Mouse (Mus musculus) myocyte (in vitro differentiated cells): ENCODE data around the gene Eef1akmt4.

ENCODE experiments used
- MAX ChIP-seq: IDR thresholded peaks from one replicate; pipeline ENCODE4 v1.6.1; 2011; ENCODE audit warnings: low read depth, mild to moderate bottlenecking, control low read depth
- POLR2A ChIP-seq: IDR thresholded peaks from one replicate; pipeline ENCODE4 v1.6.1; 2011; ENCODE audit warnings: low read depth, mild to moderate bottlenecking, control low read depth, moderate library complexity; ENCODE audit not compliant: insufficient read length
- POLR2AphosphoS2 ChIP-seq: IDR thresholded peaks from one replicate; pipeline ENCODE4 v1.6.1; 2011; ENCODE audit warnings: low read depth, control low read depth; ENCODE audit not compliant: insufficient read length
- TCF12 ChIP-seq: IDR thresholded peaks from one replicate; pipeline ENCODE4 v1.6.1; 2011; ENCODE audit warnings: mild to moderate bottlenecking, control low read depth; ENCODE audit not compliant: poor library complexity, insufficient read depth, severe bottlenecking

DNA sequence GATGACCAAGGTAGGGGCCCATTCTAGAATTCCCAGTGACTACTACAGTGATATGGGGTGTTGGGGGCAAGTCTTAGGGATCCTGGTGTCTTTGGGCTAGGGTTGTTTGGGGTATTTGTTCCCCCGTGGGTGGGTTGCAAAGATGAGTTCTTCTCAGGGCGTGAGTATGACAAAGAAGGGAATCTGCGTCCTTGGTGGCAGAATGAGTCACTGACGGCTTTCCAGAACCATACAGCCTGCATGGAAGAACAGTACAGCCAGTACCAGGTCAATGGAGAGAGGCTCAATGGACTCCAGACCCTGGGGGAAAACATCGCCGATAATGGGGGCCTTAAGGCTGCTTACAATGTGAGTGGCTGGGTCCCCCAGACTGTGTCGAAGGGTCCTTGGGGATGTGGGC, 32.5 kb downstream of the Eef1akmt4 start:
- TF ChIP-seq POLR2A (no peak), MAX (no peak), POLR2AphosphoS2 (no peak), TCF12 (no peak)
